Mouse (Mus musculus) macrophage (primary cell): ENCODE data around the gene Rgmb. TPM values are rescaled to one million over a fixed set of nuclear protein-coding genes. Genes with fewer than 3 reads are reported as not detected.

Experiments
- H3K27ac ChIP-seq: fragments of 350-480 bp; formaldehyde crosslinking; 2 replicates; pipeline ENCODE4 v1.9.0; 2021
- H3K36me3 ChIP-seq: fragments of 350-480 bp; formaldehyde crosslinking; 2 replicates; pipeline ENCODE4 v1.9.0; 2021; ENCODE audit errors: inconsistent target
- H3K4me3 ChIP-seq: fragments of 350-480 bp; formaldehyde crosslinking; 2 replicates; pipeline ENCODE4 v1.9.0; 2021; ENCODE audit errors: inconsistent target
- H3K79me2 ChIP-seq: fragments of 350-480 bp; formaldehyde crosslinking; 2 replicates; pipeline ENCODE4 v1.9.0; 2021; ENCODE audit errors: inconsistent target
- WGBS: methylation state at CpG from one replicate; pipeline ENCODE4 v1.1.7; 2026; ENCODE audit warnings: inconsistent platforms; ENCODE audit not compliant: missing documents; 5-methylcytosine and 5-hydroxymethylcytosine counted together
- polyA plus RNA-seq: library from polyadenylated mRNA; stranded (reverse); fragments of 250-400 nt; gene quantifications from 3 replicates; pipeline ENCODE4 v1.2.4, GENCODE M21; 2018; ENCODE audit warnings: inconsistent platforms

Gene Rgmb
- polyA plus RNA-seq, 1 experiment from 2014 or later, result 4.9 TPM

GRCm38 (mm10) chr17:15815312-15816018 is 15.4 kb downstream of the Rgmb start:
- 89% methylated on average over 10 of the region's 10 CpGs for WGBS
- Histone ChIP-seq H3K36me3 (peaks cover 5% of the 10 kb centered on the region; the same call in 1 of the 2 replicates), H3K27ac (no peak overlapping the region)

GRCm38 (mm10) chr17:15813658-15814212 is 17.1 kb downstream of the Rgmb start:
- H3K4me3 ChIP-seq, result no peak overlapping the region
- 38% methylated on average over 3 of the region's 3 CpGs for WGBS
- peak overlapping the region; percentile 71 for H3K27ac ChIP-seq
- H3K36me3 ChIP-seq, result no peaks in the 10 kb centered on the region
- H3K79me2 ChIP-seq, result peaks cover 90% of the 10 kb centered on the region

More at GRCm38 (mm10) chr17:15815312-15816018, 15.4 kb downstream of the Rgmb start:
- Histone ChIP-seq H3K4me3 (no peak overlapping the region), H3K79me2 (peaks cover 89% of the 10 kb centered on the region)

- WGBS, result 58% methylated on average over 13 of the region's 13 CpGs
These were observed 18.6 kb downstream of the Rgmb start for GRCm38 (mm10) chr17:15812136-15812778.

GRCm38 (mm10) chr17:15809949-15810348 is 20.9 kb downstream of the Rgmb start:
- peaks cover 71% of the 10 kb centered on the region for H3K79me2 ChIP-seq
- 89% methylated on average over 2 of the region's 2 CpGs for WGBS
- H3K36me3 ChIP-seq, result peaks cover 12% of the 10 kb centered on the region
- no peak overlapping the region for H3K27ac ChIP-seq
- H3K4me3 ChIP-seq, result no peak overlapping the region

More at GRCm38 (mm10) chr17:15812136-15812778, 18.6 kb downstream of the Rgmb start:
- H3K79me2 ChIP-seq, result peaks cover 90% of the 10 kb centered on the region
- no peak overlapping the region for H3K4me3 ChIP-seq
- H3K36me3 ChIP-seq, result peaks cover under 1% of the 10 kb centered on the region; the same call in 1 of the 2 replicates
- peak overlapping the region; percentile 71 for H3K27ac ChIP-seq

GRCm38 (mm10) chr17:15808468-15809374 is 22.1 kb downstream of the Rgmb start:
- H3K4me3 ChIP-seq, result no peak overlapping the region
- H3K27ac ChIP-seq, result no peak overlapping the region
- peaks cover 63% of the 10 kb centered on the region for H3K79me2 ChIP-seq
- H3K36me3 ChIP-seq, result peaks cover 12% of the 10 kb centered on the region
- 68% methylated on average over 10 of the region's 10 CpGs for WGBS

GRCm38 (mm10) chr17:15808015-15808414 is 22.8 kb downstream of the Rgmb start:
- Histone ChIP-seq H3K4me3 (no peak overlapping the region), H3K27ac (no peak overlapping the region), H3K36me3 (peaks cover 12% of the 10 kb centered on the region), H3K79me2 (peaks cover 59% of the 10 kb centered on the region)
- 92% methylated on average over 4 of the region's 4 CpGs for whole genome bisulfite sequencing

- Histone ChIP-seq H3K27ac (no peak overlapping the region), H3K79me2 (peaks cover 55% of the 10 kb centered on the region), H3K4me3 (no peak overlapping the region), H3K36me3 (peaks cover 12% of the 10 kb centered on the region)
- WGBS, result 97% methylated on average over 21 of the region's 23 CpGs
These were observed 23.4 kb downstream of the Rgmb start for GRCm38 (mm10) chr17:15807295-15807984.

- 39% methylated on average over 15 of the region's 15 CpGs for WGBS
- Histone ChIP-seq H3K36me3 (peaks cover 12% of the 10 kb centered on the region), H3K4me3 (no peak overlapping the region)
These were observed 26.6 kb downstream of the Rgmb start for GRCm38 (mm10) chr17:15804008-15804812.

GRCm38 (mm10) chr17:15799195-15799793 is 31.5 kb downstream of the Rgmb start:
- H3K4me3 ChIP-seq, result no peak overlapping the region
- H3K79me2 ChIP-seq, result no peaks in the 10 kb centered on the region
- 94% methylated on average over 3 of the region's 3 CpGs for WGBS
- H3K27ac ChIP-seq, result no peak overlapping the region
- H3K36me3 ChIP-seq, result no peaks in the 10 kb centered on the region

More at GRCm38 (mm10) chr17:15804008-15804812, 26.6 kb downstream of the Rgmb start:
- peaks cover 24% of the 10 kb centered on the region for H3K79me2 ChIP-seq
- no peak overlapping the region for H3K27ac ChIP-seq

GRCm38 (mm10) chr17:15790716-15791115 is 40.1 kb downstream of the Rgmb start:
- WGBS, result 94% methylated on average over 8 of the region's 8 CpGs
- no peak overlapping the region for H3K4me3 ChIP-seq
- H3K27ac ChIP-seq, result no peak overlapping the region
- no peaks in the 10 kb centered on the region for H3K79me2 ChIP-seq
- no peaks in the 10 kb centered on the region for H3K36me3 ChIP-seq

GRCm38 (mm10) chr17:15787036-15787435 is 43.8 kb downstream of the Rgmb start:
- Histone ChIP-seq H3K36me3 (no peaks in the 10 kb centered on the region), H3K4me3 (no peak overlapping the region), H3K27ac (no peak overlapping the region), H3K79me2 (no peaks in the 10 kb centered on the region)
- WGBS, result 36% methylated on average over 3 of the region's 3 CpGs

- Histone ChIP-seq H3K79me2 (no peaks in the 10 kb centered on the region), H3K36me3 (no peaks in the 10 kb centered on the region), H3K4me3 (no peak overlapping the region), H3K27ac (no peak overlapping the region)
- 54% methylated on average over 6 of the region's 6 CpGs for WGBS
These were observed 52.9 kb downstream of the Rgmb start for GRCm38 (mm10) chr17:15777979-15778378.

- no peaks in the 10 kb centered on the region for H3K79me2 ChIP-seq
- no peak overlapping the region for H3K27ac ChIP-seq
- WGBS, result 97% methylated on average over 5 of the region's 5 CpGs
- H3K4me3 ChIP-seq, result no peak overlapping the region
- peaks cover 2% of the 10 kb centered on the region; the same call in 1 of the 2 replicates for H3K36me3 ChIP-seq
These were observed 54.5 kb downstream of the Rgmb start for GRCm38 (mm10) chr17:15776349-15776748.
